Mouse (Mus musculus): ENCODE measurements around the gene Abcb8.
A peak's percentile ranks its signal among the peaks of the same experiment; 100 is the strongest.

Abcb8 gene

GRCm38 (mm10) chr5:24366426-24366825 lies 27.0 kb upstream of the Abcb8 start:
- no peak for DNase-seq (ENCODE audit: low spot score in 2 of 2)

- no peak for DNase-seq (ENCODE audit: low spot score in 2 of 2)
Measured at GRCm38 (mm10) chr5:24369767-24370166, 23.7 kb upstream of the Abcb8 start.

GRCm38 (mm10) chr5:24373807-24374206 lies 19.7 kb upstream of the Abcb8 start:
- DNase-seq (ENCODE audit: low spot score in 2 of 2) = no peak

- no peak for DNase-seq (ENCODE audit: low spot score in 2 of 2)
Measured at GRCm38 (mm10) chr5:24374216-24374615, 19.2 kb upstream of the Abcb8 start.

GRCm38 (mm10) chr5:24374666-24375328 lies 18.7 kb upstream of the Abcb8 start:
- no peak for DNase-seq (ENCODE audit: low spot score in 2 of 2)

GRCm38 (mm10) chr5:24378700-24379099 lies 14.8 kb upstream of the Abcb8 start:
- no peak for DNase-seq (ENCODE audit: low spot score in 2 of 2)

- DNase-seq (ENCODE audit: low spot score in 2 of 2) = no peak
Measured at GRCm38 (mm10) chr5:24379501-24379900, 14.0 kb upstream of the Abcb8 start.

GRCm38 (mm10) chr5:24380499-24380898 lies 13.0 kb upstream of the Abcb8 start:
- DNase-seq (ENCODE audit: low spot score in 2 of 2) = no peak

GRCm38 (mm10) chr5:24381486-24381885 lies 12.0 kb upstream of the Abcb8 start:
- DNase-seq (ENCODE audit: low spot score in 2 of 2) = no peak

GRCm38 (mm10) chr5:24381988-24382387 lies 11.5 kb upstream of the Abcb8 start:
- no peak for DNase-seq (ENCODE audit: low spot score in 2 of 2)

GRCm38 (mm10) chr5:24383026-24383859 lies 10.2 kb upstream of the Abcb8 start:
- DNase-seq (ENCODE audit: low spot score in 2 of 2) = peak; percentile 83 to 92

- DNase-seq (ENCODE audit: low spot score in 2 of 2) = no peak
Measured at GRCm38 (mm10) chr5:24384407-24384806, 9.1 kb upstream of the Abcb8 start.

GRCm38 (mm10) chr5:24385374-24385773 lies 8.1 kb upstream of the Abcb8 start:
- no peak for DNase-seq (ENCODE audit: low spot score in 2 of 2)

GRCm38 (mm10) chr5:24385887-24386550 lies 7.4 kb upstream of the Abcb8 start:
- DNase-seq (ENCODE audit: low spot score in 2 of 2) = no peak

- DNase-seq (ENCODE audit: low spot score in 2 of 2) = peak in 1 of 2 experiments; percentile 47
Measured at GRCm38 (mm10) chr5:24387264-24388241, 5.9 kb upstream of the Abcb8 start.

- DNase-seq (ENCODE audit: low spot score in 2 of 2) = no peak
Measured at GRCm38 (mm10) chr5:24388246-24388915, 5.1 kb upstream of the Abcb8 start.

GRCm38 (mm10) chr5:24389011-24389657 lies 4.3 kb upstream of the Abcb8 start:
- no peak for DNase-seq (ENCODE audit: low spot score in 2 of 2)

GRCm38 (mm10) chr5:24389658-24390020 lies 3.8 kb upstream of the Abcb8 start:
- no peak for DNase-seq (ENCODE audit: low spot score in 2 of 2)

GRCm38 (mm10) chr5:24391864-24392263 lies 1.6 kb upstream of the Abcb8 start, which contains the start of gene Atg9b:
TSS of gene Atg9b (minus strand) at chr5:24392143.
- no peak for DNase-seq (ENCODE audit: low spot score in 2 of 2)

- DNase-seq (ENCODE audit: low spot score in 2 of 2) = no peak
Measured at GRCm38 (mm10) chr5:24392724-24393123, 739 bp upstream of the Abcb8 start.

Measured in cerebellum, postnatal 4 days (tissue).